Mouse (Mus musculus): ENCODE data around the gene Gpx8. TPM values are rescaled to one million over a fixed set of nuclear protein-coding genes. Genes with fewer than 3 reads are reported as not detected.
A peak's percentile ranks its signal among the peaks of the same experiment; 100 is the strongest.

The Gpx8 gene
- total and polyA plus RNA-seq, 3 experiments, result not detected

- H3K27ac ChIP-seq (ENCODE audit: control insufficient read depth, low read depth, low read length), result no peak overlapping the region
- H3K4me3 ChIP-seq (ENCODE audit: control insufficient read depth in 1 of 2, insufficient read depth in 1 of 2, low read depth in 2 of 2, low read length in 2 of 2), result peak overlapping the region in 1 of 2 experiments; percentile 98; a peak in 2 of 4 replicates
- H3K4me1 ChIP-seq (ENCODE audit: control insufficient read depth in 1 of 2, insufficient read depth in 2 of 2, low read length in 2 of 2), result 0 out of 4 replicates have a peak, but pooled peaks cover 0 to 3% of the 10 kb centered on the region in 2 experiments
- H3K79me2 ChIP-seq (ENCODE audit: control insufficient read depth, insufficient read depth, low read length, poor library complexity), result no peaks in the 10 kb centered on the region
- H3K36me3 ChIP-seq (ENCODE audit: control insufficient read depth in 1 of 2, insufficient read depth in 2 of 2, low read length in 2 of 2), result no peaks in the 10 kb centered on the region; a peak in 1 of 4 replicates
- peak; percentile 14 for DNase-seq (ENCODE audit: low read depth, low spot score)
- no peaks in the 10 kb centered on the region for H3K9me3 ChIP-seq (replicated peaks; ENCODE audit: insufficient read depth, low read length)
- H3K27me3 ChIP-seq (ENCODE audit: control insufficient read depth in 1 of 2, insufficient read depth in 2 of 2, low read length in 2 of 2), result no peaks in the 10 kb centered on the region; a peak in 1 of 4 replicates
- TF ChIP-seq USF1 (IDR thresholded peaks at IDR 0.05; ENCODE audit: low read depth, low read length), result no peak
- H3K9ac ChIP-seq (ENCODE audit: control insufficient read depth, low read depth, low read length, poor library complexity, severe bottlenecking), result no peak overlapping the region
These were observed 33.5 kb downstream of the Gpx8 start for GRCm38 (mm10) chr13:113012683-113013082.

DNA sequence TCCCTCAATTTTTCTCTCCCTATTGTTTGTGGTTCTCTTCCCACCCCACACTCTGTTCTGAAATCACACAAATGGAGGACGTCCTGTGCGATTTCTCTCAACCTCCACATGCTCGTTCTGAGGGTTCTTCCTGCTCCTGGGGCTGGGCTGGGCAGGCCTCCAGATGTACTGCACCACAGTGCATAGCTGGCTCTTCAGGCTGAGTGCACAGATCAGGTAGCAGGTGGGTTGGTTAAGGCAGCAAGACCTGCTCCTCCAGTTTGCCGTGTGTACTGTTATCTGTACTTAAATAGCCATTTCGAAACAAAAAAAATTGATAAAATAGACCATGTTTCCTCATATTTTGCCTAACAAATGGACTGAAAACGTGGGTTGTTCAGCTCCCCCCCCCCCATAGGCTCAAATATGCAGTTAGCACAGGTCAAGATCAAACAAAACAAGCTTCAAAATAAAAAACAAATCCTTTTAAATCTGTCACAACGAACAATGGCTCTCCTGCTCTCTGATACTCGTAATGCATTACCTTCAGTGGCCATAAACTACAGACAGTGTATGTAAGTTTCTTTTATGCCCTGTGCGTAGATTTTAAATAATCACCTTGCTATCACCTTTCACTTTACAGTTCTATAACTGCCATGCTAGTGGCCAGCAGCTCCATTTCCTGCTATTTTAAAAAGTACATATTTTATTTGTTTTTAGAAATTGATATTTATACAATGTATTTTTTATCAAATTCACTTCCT lies 45.5 kb downstream of the Gpx8 start:
- Histone ChIP-seq H3K9ac (ENCODE audit: control insufficient read depth, low read depth, low read length, poor library complexity, severe bottlenecking) (no peak overlapping the region), H3K9me3 (replicated peaks; ENCODE audit: insufficient read depth, low read length) (no peaks in the 10 kb centered on the region), H3K4me1 (ENCODE audit: control insufficient read depth in 1 of 2, insufficient read depth in 2 of 2, low read length in 2 of 2) (no peaks in the 10 kb centered on the region), H3K4me3 (ENCODE audit: control insufficient read depth in 1 of 2, insufficient read depth in 1 of 2, low read depth in 2 of 2, low read length in 2 of 2) (no peak overlapping the region), H3K36me3 (ENCODE audit: control insufficient read depth in 1 of 2, insufficient read depth in 2 of 2, low read length in 2 of 2) (no peaks in the 10 kb centered on the region), H3K27ac (ENCODE audit: control insufficient read depth, low read depth, low read length) (no peak overlapping the region), H3K79me2 (ENCODE audit: control insufficient read depth, insufficient read depth, low read length, poor library complexity) (no peaks in the 10 kb centered on the region), H3K27me3 (ENCODE audit: control insufficient read depth in 1 of 2, insufficient read depth in 2 of 2, low read length in 2 of 2) (peaks cover 0 to 2% of the 10 kb centered on the region in 2 experiments; a peak in 1 of 4 replicates)
- no peak for DNase-seq (ENCODE audit: low read depth, low spot score)
- TF ChIP-seq CHD2 (IDR thresholded peaks at IDR 0.05; ENCODE audit: low read length) (no peak), RAD21 (IDR thresholded peaks at IDR 0.05; ENCODE audit: low read depth, low read length) (no peak), KAT2A (conservative IDR thresholded peaks at IDR 0.05; ENCODE audit: low read depth, low read length) (no peak), CHD1 (IDR thresholded peaks at IDR 0.05; ENCODE audit: low read depth, low read length) (no peak), ZMIZ1 (IDR thresholded peaks at IDR 0.05; ENCODE audit: low read depth, low read length) (no peak), EP300 (IDR thresholded peaks at IDR 0.05; ENCODE audit: low read depth in 1 of 2, low read length in 2 of 2) (no peak), NELFE (IDR thresholded peaks at IDR 0.05; ENCODE audit: low read depth, low read length) (no peak), SMC3 (IDR thresholded peaks at IDR 0.05; ENCODE audit: low read depth, low read length) (no peak), CTCF (IDR thresholded peaks at IDR 0.05 in 2 of 3, conservative IDR thresholded peaks at IDR 0.05 in 1 of 3; ENCODE audit: control insufficient read depth in 1 of 3, insufficient read depth in 1 of 3, low read depth in 2 of 3, low read length in 3 of 3, poor library complexity in 1 of 3, severe bottlenecking in 1 of 3) (no peak), TBP (IDR thresholded peaks at IDR 0.05; ENCODE audit: low read depth, low read length) (no peak), POLR2AphosphoS5 (IDR thresholded peaks at IDR 0.05; ENCODE audit: borderline replicate concordance, low read depth, low read length) (no peak), MAZ (IDR thresholded peaks at IDR 0.05; ENCODE audit: low read depth, low read length) (no peak), RCOR1 (IDR thresholded peaks at IDR 0.05; ENCODE audit: low read depth, low read length) (no peak), E2F4 (IDR thresholded peaks at IDR 0.05; ENCODE audit: borderline replicate concordance, low read depth, low read length) (no peak), UBTF (IDR thresholded peaks at IDR 0.05; ENCODE audit: borderline replicate concordance, insufficient read depth, low read depth, low read length) (no peak), MXI1 (IDR thresholded peaks at IDR 0.05; ENCODE audit: low read depth, low read length) (no peak), ETS1 (IDR thresholded peaks at IDR 0.05; ENCODE audit: low read depth, low read length) (no peak), MYB (IDR thresholded peaks at IDR 0.05; ENCODE audit: low read depth, low read length) (no peak), MEF2A (IDR thresholded peaks at IDR 0.05; ENCODE audit: extremely low read depth, insufficient replicate concordance, low read depth, low read length, poor library complexity, severe bottlenecking) (no peak), MYC (IDR thresholded peaks at IDR 0.05; ENCODE audit: low read depth, low read length) (no peak)

Measured in MEL (cell line).